Mouse (Mus musculus): ENCODE data around the gene Tktl2. TPM values are rescaled to one million over a fixed set of nuclear protein-coding genes. Genes with fewer than 3 reads are reported as not detected.

Tktl2 gene
- polyA plus RNA-seq, 1 experiment from 2014 or later, result not detected

Other genes with a start within 250 kb of the Tktl2 start
- gene Tma16, start 25.2 kb upstream of the Tktl2 start, polyA plus RNA-seq (2018), result 4.4 to 8.5 TPM (median 6.1 TPM) in 3 replicates
- not detected in 3 replicates for gene Npy5r, start 176.4 kb downstream of the Tktl2 start, polyA plus RNA-seq (2018)
- gene Npy1r, start 185.4 kb downstream of the Tktl2 start, polyA plus RNA-seq (2018), result not detected in 3 replicates